Mouse (Mus musculus) forebrain, embryonic 13.5 days (tissue): ENCODE measurements around the gene Coq3. TPM values are rescaled to one million over a fixed set of nuclear protein-coding genes. Genes with fewer than 3 reads are reported as not detected.

ENCODE experiments used
- ATAC-seq: fragments of 200-750 bp; cut with Nextera tagmentation; 2 replicates; pipeline ENCODE4 v1.8.0; 2017
- H3K27ac ChIP-seq: fragments of 300-500 bp; sonication (generic); 2 replicates; pipeline ENCODE4 v1.5.1; 2015; ENCODE audit warnings: inconsistent platforms, mild to moderate bottlenecking, moderate library complexity
- H3K27me3 ChIP-seq: fragments of 300-500 bp; sonication (generic); 2 replicates; pipeline ENCODE4 v1.6.1; 2015; ENCODE audit warnings: mild to moderate bottlenecking, inconsistent platforms
- H3K36me3 ChIP-seq: fragments of 300-500 bp; sonication (generic); 2 replicates; pipeline ENCODE4 v1.6.1; 2015; ENCODE audit warnings: mild to moderate bottlenecking, inconsistent platforms; ENCODE audit not compliant: poor library complexity, severe bottlenecking
- H3K4me1 ChIP-seq: fragments of 300-500 bp; sonication (generic); 2 replicates; pipeline ENCODE4 v1.6.1; 2015; ENCODE audit warnings: inconsistent platforms
- H3K4me2 ChIP-seq: fragments of 300-500 bp; sonication (generic); 2 replicates; pipeline ENCODE4 v1.6.1; 2015; ENCODE audit warnings: inconsistent platforms, mild to moderate bottlenecking, moderate library complexity
- H3K4me3 ChIP-seq: fragments of 300-500 bp; sonication (generic); 2 replicates; pipeline ENCODE4 v1.5.1; 2015; ENCODE audit warnings: mild to moderate bottlenecking, inconsistent platforms
- H3K9ac ChIP-seq: fragments of 300-500 bp; sonication (generic); 2 replicates; pipeline ENCODE4 v1.6.1; 2015; ENCODE audit warnings: mild to moderate bottlenecking, inconsistent platforms
- H3K9me3 ChIP-seq: fragments of 300-500 bp; sonication (generic); replicated peaks from 2 replicates; pipeline ENCODE4 v1.6.1; 2016; ENCODE audit warnings: inconsistent platforms
- WGBS: fragments of 180-500 bp; shearing (Covaris S2); methylation state at CpG from one replicate; pipeline ENCODE4 v1.1.7; 2015; 5-methylcytosine and 5-hydroxymethylcytosine counted together
- polyA plus RNA-seq: library from polyadenylated mRNA; unstranded; fragments of >200 nt; fragmentation: Nextera tagmentation; extraction: Ambion mirVana; gene quantifications from 2 replicates; pipeline ENCODE4 v1.2.1, GENCODE M21; 2015

The Coq3 gene
- 12.5 and 13.4 TPM in 2 replicates for polyA plus RNA-seq

DNA sequence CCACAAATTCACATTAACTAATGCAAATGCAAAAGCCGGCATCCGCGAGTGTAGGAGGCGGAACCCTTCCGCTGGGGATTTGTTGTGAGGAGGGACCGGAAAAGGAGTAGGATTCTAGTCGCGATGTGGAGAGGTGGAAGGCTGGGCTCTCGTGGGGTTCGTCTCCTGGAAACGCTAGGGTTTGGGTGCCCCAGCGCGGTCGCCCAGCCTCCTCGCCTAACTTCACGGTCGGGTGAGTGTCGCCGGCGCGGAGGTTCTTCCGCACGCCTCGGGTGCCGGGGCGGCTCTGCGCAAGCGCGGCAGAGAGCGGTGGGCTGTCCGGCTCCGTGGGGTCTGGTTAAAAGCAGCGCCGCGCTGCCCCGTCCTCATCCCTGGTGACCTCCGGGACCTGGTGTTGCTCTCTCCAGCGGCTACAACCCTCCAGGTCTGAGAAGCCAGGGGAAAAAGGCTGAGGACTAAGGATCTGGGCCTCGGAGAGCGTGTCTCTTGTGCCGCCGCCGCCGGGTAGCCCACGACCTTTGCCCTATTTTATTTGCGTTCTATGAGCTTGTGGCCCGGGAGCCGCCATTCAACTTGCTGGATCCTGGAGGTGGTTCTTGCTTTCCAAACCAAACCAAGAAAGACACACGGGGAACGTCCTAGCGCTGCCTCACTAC lies at the start of gene Coq3:
Gene Coq3 (plus strand): TSS at position 109 of the 656 bp plus-strand sequence.
- no peaks in the 10 kb centered on the region for H3K9me3 ChIP-seq
- peak within 1 kb of the TSS; percentile 87 for H3K9ac ChIP-seq
- H3K36me3 ChIP-seq, result peaks cover 16% of the 10 kb centered on the region
- WGBS, result under 1% methylated on average over 49 of the region's 51 CpGs
- H3K27me3 ChIP-seq, result no peaks in the 10 kb centered on the region
- H3K4me1 ChIP-seq, result peaks cover 8% of the 10 kb centered on the region; the same call in 1 of the 2 replicates
- ATAC-seq, result peak; percentile 96
- peak within 1 kb of the TSS; percentile 91 for H3K27ac ChIP-seq
- peak within 1 kb of the TSS; percentile 66 for H3K4me3 ChIP-seq
- H3K4me2 ChIP-seq, result peak within 1 kb of the TSS; percentile 60

DNA sequence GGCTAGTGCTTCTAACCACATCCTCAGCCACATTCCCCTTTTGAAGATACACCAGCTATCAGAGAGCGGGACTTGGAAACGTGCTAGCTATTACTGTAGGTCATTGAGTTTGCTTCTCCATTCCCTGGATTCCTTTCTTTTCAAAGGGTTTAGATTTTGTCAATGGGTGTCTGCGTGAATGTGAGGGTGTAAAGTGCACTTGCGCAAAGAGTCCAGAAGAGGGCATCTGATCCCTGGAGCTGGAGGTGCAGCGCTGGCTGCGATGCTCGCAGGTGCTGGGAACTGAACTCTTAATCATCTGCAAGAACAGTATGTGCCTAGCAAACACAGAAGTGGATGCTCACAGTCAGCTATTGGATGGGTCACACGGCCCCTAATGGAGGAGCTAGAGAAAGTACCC lies 46.6 kb upstream of the Coq3 start:
- no peak for ATAC-seq

DNA sequence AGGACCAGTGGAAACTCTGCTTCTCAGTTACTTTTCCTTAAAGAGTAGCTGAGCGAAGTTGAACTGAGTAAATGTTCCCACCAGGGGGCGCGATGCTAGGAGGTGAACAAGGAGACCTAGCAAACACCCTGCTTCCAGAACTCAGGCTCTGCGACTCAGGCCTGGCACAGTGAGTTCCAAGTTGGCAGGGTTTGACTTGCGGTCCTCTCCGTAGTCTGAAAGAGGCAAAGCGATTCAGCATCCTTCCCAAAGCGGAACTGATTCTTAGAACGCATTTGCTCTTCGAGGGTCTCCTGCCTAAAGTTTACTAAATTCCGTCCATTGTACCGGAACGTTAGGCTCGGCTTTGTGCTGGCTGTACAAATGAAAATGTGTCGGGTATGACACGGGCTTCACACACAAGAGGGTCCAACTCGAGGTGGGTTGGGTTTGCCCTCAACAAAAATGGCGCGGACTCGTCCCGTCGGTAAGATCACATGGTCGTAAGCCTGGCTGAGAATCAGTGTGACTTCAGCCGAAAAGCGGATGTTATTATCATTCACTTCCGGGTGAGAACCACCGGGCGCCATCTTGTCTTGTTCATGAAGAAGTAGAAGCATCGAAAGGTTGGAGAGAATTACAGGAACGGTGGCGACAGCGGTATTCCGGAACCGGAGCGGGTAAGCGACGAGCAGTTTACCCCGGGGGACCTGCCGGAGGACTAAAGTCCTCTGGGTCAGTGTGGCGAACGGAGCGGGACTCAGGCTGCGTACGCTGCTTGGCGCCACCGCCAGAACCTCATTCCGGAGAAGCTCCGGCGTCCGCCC lies 31.8 kb upstream of the Coq3 start, which contains the start of gene Pnisr:
Gene Pnisr (plus strand): TSS at position 103 of the 806 bp plus-strand sequence.
- under 1% methylated on average over 50 of the region's 50 CpGs for WGBS
- peak within 1 kb of the TSS; percentile 96 for H3K27ac ChIP-seq
- peaks cover 25% of the 10 kb centered on the region for H3K4me1 ChIP-seq
- H3K9ac ChIP-seq, result peak within 1 kb of the TSS; percentile 90
- H3K4me3 ChIP-seq, result peak within 1 kb of the TSS; percentile 82
- no peaks in the 10 kb centered on the region for H3K36me3 ChIP-seq
- no peaks in the 10 kb centered on the region for H3K27me3 ChIP-seq
- ATAC-seq, result peak; percentile 98
- peak within 1 kb of the TSS; percentile 59 for H3K4me2 ChIP-seq
- no peaks in the 10 kb centered on the region for H3K9me3 ChIP-seq

More for the DNA sequence above, 46.6 kb upstream of the Coq3 start:
- Histone ChIP-seq H3K27ac (no peak overlapping the region), H3K36me3 (peaks cover 18% of the 10 kb centered on the region), H3K4me2 (no peak overlapping the region), H3K9ac (no peak overlapping the region), H3K27me3 (no peaks in the 10 kb centered on the region), H3K4me1 (no peaks in the 10 kb centered on the region), H3K4me3 (no peak overlapping the region), H3K9me3 (no peaks in the 10 kb centered on the region)
- 95% methylated on average over 8 of the region's 8 CpGs for WGBS

DNA sequence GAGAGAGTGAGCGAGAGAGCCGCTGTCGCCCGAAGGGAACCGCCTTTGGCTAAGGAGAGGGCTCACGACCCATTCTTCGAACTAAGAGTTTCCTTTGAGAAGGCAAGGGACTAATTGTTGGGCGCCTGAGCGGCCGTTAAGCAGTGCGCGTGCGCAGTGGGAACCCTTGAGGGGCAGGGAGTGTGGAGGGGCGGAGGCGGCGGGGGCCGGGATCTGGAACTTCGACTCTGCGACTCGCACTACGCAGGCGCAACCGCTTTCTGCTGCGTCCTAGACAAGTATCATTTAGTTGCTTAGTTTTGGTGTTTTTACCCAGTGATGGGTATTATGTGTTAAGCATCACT lies 31.2 kb upstream of the Coq3 start:
- H3K27ac ChIP-seq, result peak overlapping the region; percentile 96
- under 1% methylated on average over 24 of the region's 24 CpGs for WGBS
- peak; percentile 86 for ATAC-seq

DNA sequence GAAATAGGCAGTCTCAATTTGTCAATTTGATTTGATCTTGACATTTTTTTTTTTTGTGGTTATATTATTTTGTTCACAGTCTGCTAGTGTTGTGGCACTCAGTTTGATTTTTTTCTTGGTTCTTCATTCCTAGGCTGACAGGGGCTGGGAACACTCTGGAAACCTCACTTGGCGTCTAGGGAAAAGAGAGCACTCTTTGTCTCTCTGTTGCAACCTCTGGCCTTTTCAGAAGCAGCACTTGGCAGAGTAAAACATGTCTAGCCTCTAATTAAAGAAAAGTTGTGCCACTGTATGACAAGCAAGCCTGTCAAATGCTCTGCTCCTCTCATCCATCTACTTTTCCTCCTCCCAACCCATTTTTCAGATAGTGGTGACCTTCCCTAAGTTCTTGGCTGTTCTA lies 22.0 kb upstream of the Coq3 start:
- Histone ChIP-seq H3K4me3 (no peak overlapping the region), H3K27ac (no peak overlapping the region), H3K27me3 (no peaks in the 10 kb centered on the region), H3K4me2 (no peak overlapping the region), H3K9ac (no peak overlapping the region), H3K4me1 (no peaks in the 10 kb centered on the region), H3K9me3 (no peaks in the 10 kb centered on the region), H3K36me3 (peaks cover 66% of the 10 kb centered on the region)
- 50% methylated on average over 1 of the region's 1 CpGs for WGBS
- ATAC-seq, result no peak

More for the DNA sequence above, 31.2 kb upstream of the Coq3 start:
- H3K4me1 ChIP-seq, result peaks cover 25% of the 10 kb centered on the region
- no peaks in the 10 kb centered on the region for H3K27me3 ChIP-seq
- peak overlapping the region; percentile 82 for H3K4me3 ChIP-seq
- H3K9ac ChIP-seq, result peak overlapping the region; percentile 90
- no peaks in the 10 kb centered on the region for H3K9me3 ChIP-seq
- H3K36me3 ChIP-seq, result no peaks in the 10 kb centered on the region
- peak overlapping the region; percentile 59 for H3K4me2 ChIP-seq

DNA sequence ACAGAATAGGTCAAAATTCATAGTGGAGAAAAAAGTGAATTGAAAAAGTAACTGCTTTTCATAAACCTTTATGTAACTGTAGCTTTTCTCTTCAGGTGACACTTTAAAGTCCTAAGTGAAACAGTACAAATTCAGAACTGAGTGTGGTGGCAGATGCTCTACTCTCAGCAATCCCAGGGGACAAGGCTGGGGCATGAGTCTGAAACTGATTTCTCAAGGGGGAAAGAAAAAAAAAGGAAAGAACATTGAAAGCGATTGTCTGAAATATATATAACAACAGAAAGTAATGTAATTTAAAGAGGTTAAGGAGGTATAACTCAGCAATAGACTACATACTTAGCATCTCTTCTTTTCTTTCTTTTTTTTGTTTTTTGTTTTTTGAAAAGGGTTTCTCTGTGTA lies 14.2 kb upstream of the Coq3 start:
- WGBS, result 100% methylated on average over 1 of the region's 1 CpGs
- no peak overlapping the region for H3K9ac ChIP-seq
- no peaks in the 10 kb centered on the region for H3K4me1 ChIP-seq
- H3K27me3 ChIP-seq, result no peaks in the 10 kb centered on the region
- H3K27ac ChIP-seq, result no peak overlapping the region
- no peak for ATAC-seq
- H3K4me2 ChIP-seq, result no peak overlapping the region
- H3K4me3 ChIP-seq, result no peak overlapping the region
- no peaks in the 10 kb centered on the region for H3K9me3 ChIP-seq
- peaks cover 75% of the 10 kb centered on the region for H3K36me3 ChIP-seq

DNA sequence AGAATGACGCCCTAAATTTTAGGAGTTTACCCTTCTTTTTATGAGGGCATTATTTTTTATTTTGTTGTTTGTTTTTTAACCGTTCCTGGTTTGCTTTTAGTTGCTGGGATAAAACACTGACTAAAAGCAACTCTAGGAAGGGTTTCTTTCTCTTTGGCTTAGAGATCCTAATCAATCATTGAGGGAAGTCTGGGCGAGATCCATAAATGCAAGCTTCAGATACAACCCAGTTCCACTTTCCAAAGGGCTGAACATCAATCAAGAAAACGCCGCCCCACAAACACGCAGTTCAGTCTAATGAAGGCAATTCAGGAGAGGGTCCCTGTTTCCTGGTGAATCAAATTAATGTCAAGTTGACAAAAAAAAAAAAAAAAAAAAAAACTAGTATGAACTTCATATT lies 697 bp upstream of the Coq3 start:
- H3K27ac ChIP-seq, result no peak overlapping the region
- peaks cover 23% of the 10 kb centered on the region for H3K36me3 ChIP-seq
- H3K4me1 ChIP-seq, result peaks cover 8% of the 10 kb centered on the region; the same call in 1 of the 2 replicates
- H3K4me2 ChIP-seq, result peak overlapping the region; percentile 60
- peak overlapping the region; percentile 66 for H3K4me3 ChIP-seq
- 34% methylated on average over 6 of the region's 6 CpGs for WGBS
- 0 out of 2 replicates have a peak overlapping the region, but pooled peaks have one; percentile 8 for H3K9ac ChIP-seq
- no peaks in the 10 kb centered on the region for H3K9me3 ChIP-seq
- H3K27me3 ChIP-seq, result no peaks in the 10 kb centered on the region
- no peak for ATAC-seq

DNA sequence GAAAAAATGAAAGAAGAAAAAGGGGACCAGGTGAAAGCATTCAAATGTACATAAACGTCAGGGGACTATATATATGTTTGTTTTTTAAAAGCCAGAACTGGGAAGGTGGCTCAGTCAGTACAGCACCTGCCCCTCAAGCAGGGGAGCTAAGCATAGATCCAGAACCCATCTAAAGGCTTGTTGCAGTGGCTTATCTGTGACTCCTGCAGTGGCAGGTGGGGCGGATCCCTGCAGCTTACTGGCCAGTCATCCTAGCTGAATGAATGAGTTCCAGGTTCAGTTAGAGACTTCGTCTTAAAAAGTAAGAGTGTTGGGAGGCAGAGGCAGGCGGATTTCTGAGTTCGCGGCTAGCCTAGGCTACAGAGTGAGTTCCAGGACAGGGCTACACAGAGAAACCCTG lies 3.3 kb downstream of the Coq3 start:
- no peak overlapping the region for H3K4me2 ChIP-seq
- no peak for ATAC-seq
- peaks cover 8% of the 10 kb centered on the region; the same call in 1 of the 2 replicates for H3K4me1 ChIP-seq
- H3K27me3 ChIP-seq, result no peaks in the 10 kb centered on the region
- H3K9ac ChIP-seq, result no peak overlapping the region
- H3K36me3 ChIP-seq, result no peaks in the 10 kb centered on the region
- 90% methylated on average over 6 of the region's 6 CpGs for WGBS
- H3K27ac ChIP-seq, result no peak overlapping the region
- H3K4me3 ChIP-seq, result no peak overlapping the region
- no peaks in the 10 kb centered on the region for H3K9me3 ChIP-seq

DNA sequence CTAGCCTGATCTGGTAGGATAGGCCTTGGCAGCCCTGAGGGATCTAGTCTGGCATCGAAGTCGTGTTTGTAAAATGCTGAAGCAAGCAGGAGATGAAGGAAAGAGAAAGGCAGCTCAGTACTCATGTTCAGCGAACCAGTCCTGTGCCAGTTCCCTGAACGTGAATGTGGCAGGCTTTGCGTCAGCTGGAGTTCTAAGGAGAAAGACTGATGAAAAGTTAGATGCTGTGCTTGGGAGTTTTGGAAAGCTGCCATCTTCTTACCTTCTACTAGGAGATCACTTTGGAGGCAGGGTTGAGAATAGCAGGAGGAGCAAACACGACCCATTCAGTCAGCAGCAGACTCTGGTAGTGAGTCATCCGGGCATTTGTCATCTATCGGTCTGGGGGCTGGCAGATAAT lies 6.4 kb downstream of the Coq3 start:
- WGBS, result 89% methylated on average over 8 of the region's 8 CpGs

DNA sequence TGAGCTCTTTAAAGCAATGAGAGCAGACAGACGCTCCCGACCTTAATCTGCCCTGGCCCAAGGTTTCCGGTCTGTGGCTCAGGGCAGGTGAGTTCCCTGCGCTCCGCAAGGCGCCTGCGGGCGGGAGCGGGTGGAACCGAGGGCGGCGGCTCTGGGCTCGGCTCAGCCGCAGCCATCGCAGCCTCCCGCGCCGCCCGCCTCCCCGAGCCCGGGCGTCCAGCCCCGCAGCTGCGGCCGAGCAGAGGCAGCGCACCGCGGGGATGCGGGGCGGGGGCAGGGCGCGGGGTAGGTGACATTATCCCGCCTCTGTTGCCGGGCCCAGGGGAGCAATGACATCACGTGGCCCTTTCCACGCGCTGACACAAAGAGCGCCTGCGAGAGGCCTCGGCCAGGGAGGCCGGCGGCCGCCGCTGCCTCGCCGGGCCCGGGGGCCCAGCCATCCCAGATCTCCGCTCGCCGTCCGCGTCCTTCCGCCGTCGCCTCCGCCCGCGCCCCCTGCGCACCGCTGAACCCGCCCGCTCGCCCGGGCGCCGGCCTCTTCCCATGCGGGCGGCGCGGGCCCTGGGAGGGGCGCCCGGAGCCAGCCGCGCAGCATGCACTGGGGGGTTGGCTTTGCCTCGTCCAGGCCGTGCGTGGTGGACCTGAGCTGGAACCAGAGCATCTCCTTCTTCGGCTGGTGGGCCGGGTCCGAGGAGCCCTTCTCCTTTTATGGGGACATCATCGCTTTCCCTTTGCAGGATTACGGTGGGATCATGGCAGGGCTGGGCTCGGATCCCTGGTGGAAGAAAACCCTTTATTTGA lies 51.7 kb downstream of the Coq3 start, which contains the start of gene Faxc:
Gene Faxc (plus strand): TSS at position 359 of the 801 bp plus-strand sequence.
- WGBS, result under 1% methylated on average over 83 of the region's 83 CpGs
- peak; percentile 89 for ATAC-seq
- H3K9me3 ChIP-seq, result no peaks in the 10 kb centered on the region
- H3K9ac ChIP-seq, result peak within 1 kb of the TSS; percentile 99
- H3K4me3 ChIP-seq, result peak within 1 kb of the TSS; percentile 83
- peak within 1 kb of the TSS; percentile 94 for H3K27ac ChIP-seq
- no peaks in the 10 kb centered on the region for H3K27me3 ChIP-seq
- H3K4me2 ChIP-seq, result peak within 1 kb of the TSS; percentile 76
- peaks cover 23% of the 10 kb centered on the region for H3K4me1 ChIP-seq
- H3K36me3 ChIP-seq, result 0 out of 2 replicates have a peak, but pooled peaks cover 4% of the 10 kb centered on the region

More for the DNA sequence above, 6.4 kb downstream of the Coq3 start:
- H3K27me3 ChIP-seq, result no peaks in the 10 kb centered on the region
- no peak overlapping the region for H3K4me2 ChIP-seq
- H3K27ac ChIP-seq, result no peak overlapping the region
- ATAC-seq, result no peak
- H3K4me3 ChIP-seq, result no peak overlapping the region
- no peaks in the 10 kb centered on the region for H3K4me1 ChIP-seq
- no peaks in the 10 kb centered on the region for H3K36me3 ChIP-seq
- H3K9me3 ChIP-seq, result no peaks in the 10 kb centered on the region
- H3K9ac ChIP-seq, result no peak overlapping the region

DNA sequence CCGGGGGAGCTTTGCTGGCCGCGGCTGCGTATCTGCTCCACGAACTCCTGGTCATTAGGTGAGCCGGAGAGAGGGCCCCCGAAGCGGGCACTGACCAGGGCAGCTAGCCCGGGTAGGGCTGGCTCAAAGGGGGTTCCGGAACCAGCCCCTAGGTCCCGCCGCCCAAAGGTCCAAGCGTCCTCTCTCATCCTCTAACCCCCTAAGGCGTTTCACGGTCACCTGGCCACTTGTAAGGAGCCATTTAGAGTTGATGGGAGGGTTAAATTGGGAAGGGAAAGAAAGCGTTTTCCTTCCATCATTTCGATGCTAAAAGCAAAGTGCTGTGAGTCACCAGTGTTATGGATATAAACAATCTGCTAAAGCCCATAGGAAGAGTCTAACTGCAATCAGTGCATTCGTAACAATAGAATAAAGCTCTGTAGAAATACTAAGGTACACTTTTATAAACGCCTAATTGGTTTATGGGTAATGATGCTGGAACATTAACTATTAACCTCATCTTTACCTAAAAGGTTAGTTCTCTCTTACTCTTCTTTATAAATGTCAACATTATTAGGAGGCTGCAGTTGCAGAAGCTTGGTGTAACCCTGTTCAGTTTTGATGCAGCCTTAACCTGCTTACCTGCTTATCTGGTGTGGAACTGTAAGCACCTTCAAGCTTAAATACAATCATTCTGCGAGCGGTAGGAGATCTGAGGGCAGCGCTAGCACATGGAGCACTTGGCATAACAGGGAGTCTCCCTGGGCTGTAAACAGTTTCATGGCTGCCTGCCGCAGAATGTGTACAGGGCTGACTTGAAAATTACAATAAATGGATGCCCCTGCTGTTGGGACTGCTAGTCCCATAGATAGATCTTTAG lies 52.5 kb downstream of the Coq3 start:
- Histone ChIP-seq H3K27ac (peak overlapping the region; percentile 94), H3K9ac (peak overlapping the region; percentile 99), H3K4me2 (peak overlapping the region; percentile 76), H3K27me3 (no peaks in the 10 kb centered on the region), H3K4me1 (peaks cover 23% of the 10 kb centered on the region), H3K4me3 (peak overlapping the region; percentile 83), H3K9me3 (no peaks in the 10 kb centered on the region), H3K36me3 (peaks cover 12% of the 10 kb centered on the region)
- ATAC-seq, result peak; percentile 42; the same call in 1 of the 2 replicates
- WGBS, result 11% methylated on average over 23 of the region's 23 CpGs
